Mouse (Mus musculus) heart, postnatal 0 days (tissue): ENCODE data around the gene Slc35b2.

ENCODE experiments used
- CTCF ChIP-seq: IDR thresholded peaks from 2 replicates; pipeline ENCODE4 v1.5.1; 2016; ENCODE audit warnings: antibody characterized with exemption, control low read depth, low read depth
- EP300 ChIP-seq: IDR thresholded peaks from 2 replicates; pipeline ENCODE4 v1.6.1; 2016; ENCODE audit warnings: antibody characterized with exemption, low read depth

GRCm38 (mm10) chr17:45515806-45516205 is 47.9 kb upstream of the Slc35b2 start:
- TF ChIP-seq CTCF (no peak), EP300 (no peak)
